Comparison of ENCODE assay signal across 8 mouse cellular contexts in genomic region chr5:134965473-134965851, GRCm38 (mm10). TPM values are rescaled to one million over a fixed set of nuclear protein-coding genes. Genes with fewer than 3 reads are reported as not detected.
DNase-seq lines count a peak whose midpoint lies in the region; ATAC-seq and TF ChIP-seq lines count a peak whose summit lies in the region.

No protein-coding gene starts in this region.

- H3K27ac ChIP-seq in hindbrain, embryonic 14.5 days, result no peak overlapping the region
- H3K27ac ChIP-seq in lung, postnatal 0 days (ENCODE audit: low read length), result peak overlapping the region; percentile 75

- H3K4me3 ChIP-seq in hindbrain, embryonic 14.5 days (replicated peaks; ENCODE audit: low read length), result 0 out of 2 replicates have a peak overlapping the region, but pooled peaks have one; percentile 8
- H3K4me3 ChIP-seq in lung, postnatal 0 days (ENCODE audit: low read depth, low read length), result 0 out of 2 replicates have a peak overlapping the region, but pooled peaks have one; percentile 15

- peak overlapping the region; percentile 45 for H3K4me2 ChIP-seq in hindbrain, embryonic 14.5 days (replicated peaks)
- H3K4me2 ChIP-seq in lung, postnatal 0 days (replicated peaks; ENCODE audit: low read depth, low read length), result peak overlapping the region; percentile 48

- H3K9ac ChIP-seq in hindbrain, embryonic 14.5 days, result no peak overlapping the region
- H3K9ac ChIP-seq in lung, postnatal 0 days (replicated peaks; ENCODE audit: low read depth), result no peak overlapping the region

- peaks cover 4% of the 10 kb centered on the region; the same call in 1 of the 2 replicates for H3K27me3 ChIP-seq in hindbrain, embryonic 14.5 days (ENCODE audit: control insufficient read depth, insufficient read depth, low read length)
- no peaks in the 10 kb centered on the region for H3K27me3 ChIP-seq in lung, postnatal 0 days (replicated peaks; ENCODE audit: insufficient read depth, low read length)

- peak; percentile 66 for DNase-seq in T-cell, adult 2 months (ENCODE audit: low spot score)
- DNase-seq in cerebellum, adult 9-11 months, result peak; percentile 55
- DNase-seq in forelimb bud, embryonic 11.5 days (ENCODE audit: low read depth, low spot score), result peak; percentile 84
- peak; percentile 81 for DNase-seq in hindbrain, embryonic 14.5 days (ENCODE audit: low spot score)
- peak; percentile 62 to 82 for DNase-seq in layer of hippocampus, postnatal 14 days (ENCODE audit: low spot score in 2 of 2)
- DNase-seq in lung, postnatal 0 days (ENCODE audit: low spot score), result peak; percentile 89
- peak; percentile 70 for DNase-seq in retina, postnatal 7 days (ENCODE audit: low read depth, low spot score)
- peak; percentile 68 for DNase-seq in yolk sac, embryonic 10.5 days (ENCODE audit: low spot score)

- TF ChIP-seq EP300 in lung, postnatal 0 days (IDR thresholded peaks at IDR 0.05), result peak; percentile 29; the same call in 1 of the 2 replicates

- TF ChIP-seq CTCF in lung, postnatal 0 days (IDR thresholded peaks at IDR 0.05), result peak; percentile 92

- H3K9me3 ChIP-seq in hindbrain, embryonic 14.5 days (ENCODE audit: control insufficient read depth, low read length), result no peaks in the 10 kb centered on the region
- no peaks in the 10 kb centered on the region for H3K9me3 ChIP-seq in lung, postnatal 0 days (ENCODE audit: low read length)

- no peaks in the 10 kb centered on the region for H3K36me3 ChIP-seq in hindbrain, embryonic 14.5 days (replicated peaks; ENCODE audit: control insufficient read depth, insufficient read depth)
- H3K36me3 ChIP-seq in lung, postnatal 0 days (ENCODE audit: insufficient read depth, low read length), result no peaks in the 10 kb centered on the region

- no peak for ATAC-seq in hindbrain, embryonic 14.5 days (ENCODE audit: low FRiP score)
- ATAC-seq in lung, postnatal 0 days, result peak; percentile 44

- H3K4me1 ChIP-seq in hindbrain, embryonic 14.5 days (replicated peaks; ENCODE audit: control insufficient read depth, insufficient read depth, low read length), result no peaks in the 10 kb centered on the region
- no peaks in the 10 kb centered on the region for H3K4me1 ChIP-seq in lung, postnatal 0 days (ENCODE audit: insufficient read depth, low read depth, low read length)

- WGBS in hindbrain, embryonic 14.5 days, result 5% methylated on average over 10 of the region's 10 CpGs
- WGBS in lung, postnatal 0 days, result 6% methylated on average over 10 of the region's 10 CpGs

RNA-seq across cellular contexts. Expression of gene Cldn4, which starts 18.7 kb away (rescaled TPM):
- not detected in 2 replicates for polyA plus RNA-seq in hindbrain, embryonic 14.5 days (2014; fragmentation: Nextera tagmentation; extraction: Ambion mirVana)
- not detected for total RNA-seq in layer of hippocampus, postnatal 14 days (2021)
- 28.2 and 29.2 TPM in 2 replicates for polyA plus RNA-seq in lung, postnatal 0 days (2015; fragmentation: Nextera tagmentation; extraction: Ambion mirVana)

RNA-seq across cellular contexts. Expression of gene Cldn3, which starts 20.6 kb away (rescaled TPM):
- 2.1 and 2.6 TPM in 2 replicates for polyA plus RNA-seq in hindbrain, embryonic 14.5 days (2014; fragmentation: Nextera tagmentation; extraction: Ambion mirVana)
- total RNA-seq in layer of hippocampus, postnatal 14 days (2021), result 1 to 10 TPM; 2.0 to 2.7 TPM
- polyA plus RNA-seq in lung, postnatal 0 days (2015; fragmentation: Nextera tagmentation; extraction: Ambion mirVana), result 547 and 583 TPM in 2 replicates

RNA-seq across cellular contexts. Expression of gene Mettl27, which starts 33.3 kb away (rescaled TPM):
- 6.2 and 7.5 TPM in 2 replicates for polyA plus RNA-seq in hindbrain, embryonic 14.5 days (2014; fragmentation: Nextera tagmentation; extraction: Ambion mirVana)
- total RNA-seq in layer of hippocampus, postnatal 14 days (2021), result 10 to 100 TPM; 14.6 to 16.5 TPM
- polyA plus RNA-seq in lung, postnatal 0 days (2015; fragmentation: Nextera tagmentation; extraction: Ambion mirVana), result 33.7 and 35.5 TPM in 2 replicates

RNA-seq across cellular contexts. Expression of gene Abhd11, which starts 43.5 kb away (rescaled TPM):
- 62.7 and 72.3 TPM in 2 replicates for polyA plus RNA-seq in hindbrain, embryonic 14.5 days (2014; fragmentation: Nextera tagmentation; extraction: Ambion mirVana)
- 10 to 100 TPM; 39.3 to 40.4 TPM for total RNA-seq in layer of hippocampus, postnatal 14 days (2021)
- 72.9 and 80.9 TPM in 2 replicates for polyA plus RNA-seq in lung, postnatal 0 days (2015; fragmentation: Nextera tagmentation; extraction: Ambion mirVana)

RNA-seq across cellular contexts. Expression of gene Cldn13, which starts 50.1 kb away (rescaled TPM):
- 0.50 TPM in 1 of 2 replicates, not detected in the other for polyA plus RNA-seq in hindbrain, embryonic 14.5 days (2014; fragmentation: Nextera tagmentation; extraction: Ambion mirVana)
- total RNA-seq in layer of hippocampus, postnatal 14 days (2021), result not detected
- polyA plus RNA-seq in lung, postnatal 0 days (2015; fragmentation: Nextera tagmentation; extraction: Ambion mirVana), result 1.2 and 1.6 TPM in 2 replicates

Comparison
In these comparisons a context has a peak if more than half of its experiments do, and no peak if none do; other contexts are left out.
1. RNA of gene Cldn4, which starts 18.7 kb away (polyA plus RNA-seq): 28.2 to 29.2 TPM in lung, postnatal 0 days; not detected in hindbrain, embryonic 14.5 days; every median in the first group is over 10 times any median in the second.
2. RNA of gene Cldn3, which starts 20.6 kb away (polyA plus RNA-seq): 547 to 583 TPM in lung, postnatal 0 days; 2.1 to 2.6 TPM in hindbrain, embryonic 14.5 days; every median in the first group is over 100 times any median in the second.
3. Peak in every context shown above with its lines, with median percentiles within 50 percentile points of each other: DNase-seq.